Mouse (Mus musculus): ENCODE measurements around the gene Sphk1.

Sphk1 gene

GRCm38 (mm10) chr11:116508689-116509088 is 22.0 kb upstream of the Sphk1 start:
- DNase-seq = no peak

- no peak for DNase-seq
Observed at GRCm38 (mm10) chr11:116511301-116511868, 19.3 kb upstream of the Sphk1 start.

- DNase-seq = no peak
Observed at GRCm38 (mm10) chr11:116512154-116512553, 18.6 kb upstream of the Sphk1 start.

- no peak for DNase-seq
Observed at GRCm38 (mm10) chr11:116512987-116513386, 17.7 kb upstream of the Sphk1 start.

GRCm38 (mm10) chr11:116513531-116514038 is 17.1 kb upstream of the Sphk1 start:
- DNase-seq = no peak

- DNase-seq = peak; percentile 82 to 85
Observed at GRCm38 (mm10) chr11:116515330-116516020, 15.2 kb upstream of the Sphk1 start.

- DNase-seq = no peak
Observed at GRCm38 (mm10) chr11:116518482-116518881, 12.2 kb upstream of the Sphk1 start.

GRCm38 (mm10) chr11:116521143-116521542 is 9.6 kb upstream of the Sphk1 start:
- no peak for DNase-seq

GRCm38 (mm10) chr11:116522046-116522445 is 8.7 kb upstream of the Sphk1 start:
- no peak for DNase-seq

- peak in 1 of 2 experiments; percentile 24 for DNase-seq
Observed at GRCm38 (mm10) chr11:116522886-116523698, 7.6 kb upstream of the Sphk1 start.

GRCm38 (mm10) chr11:116523699-116524189 is 7.0 kb upstream of the Sphk1 start:
- peak; percentile 42 to 45 for DNase-seq

GRCm38 (mm10) chr11:116528636-116529320 is 1.9 kb upstream of the Sphk1 start:
- DNase-seq = no peak

GRCm38 (mm10) chr11:116531371-116532191 is 856 bp downstream of the Sphk1 start:
- DNase-seq = peak; percentile 58 to 59

- DNase-seq = peak; percentile 44 to 59
Observed at GRCm38 (mm10) chr11:116532262-116532809, 1.6 kb downstream of the Sphk1 start.

GRCm38 (mm10) chr11:116532810-116533338 is 2.1 kb downstream of the Sphk1 start:
- peak; percentile 73 to 80 for DNase-seq

- peak; percentile 43 to 55 for DNase-seq
Observed at GRCm38 (mm10) chr11:116533341-116534153, 2.8 kb downstream of the Sphk1 start.

GRCm38 (mm10) chr11:116534154-116534865 is 3.6 kb downstream of the Sphk1 start:
- DNase-seq = peak; percentile 83

- peak in 1 of 2 experiments; percentile 9 for DNase-seq
Observed at GRCm38 (mm10) chr11:116536685-116537084, 6.0 kb downstream of the Sphk1 start.

- DNase-seq = no peak
Observed at GRCm38 (mm10) chr11:116537388-116537787, 6.7 kb downstream of the Sphk1 start.
